Mouse (Mus musculus): ENCODE data around the gene Maml2. TPM values are rescaled to one million over a fixed set of nuclear protein-coding genes. Genes with fewer than 3 reads are reported as not detected.

Gene Maml2
- total RNA-seq, 1 experiment: 1.9 TPM

DNA sequence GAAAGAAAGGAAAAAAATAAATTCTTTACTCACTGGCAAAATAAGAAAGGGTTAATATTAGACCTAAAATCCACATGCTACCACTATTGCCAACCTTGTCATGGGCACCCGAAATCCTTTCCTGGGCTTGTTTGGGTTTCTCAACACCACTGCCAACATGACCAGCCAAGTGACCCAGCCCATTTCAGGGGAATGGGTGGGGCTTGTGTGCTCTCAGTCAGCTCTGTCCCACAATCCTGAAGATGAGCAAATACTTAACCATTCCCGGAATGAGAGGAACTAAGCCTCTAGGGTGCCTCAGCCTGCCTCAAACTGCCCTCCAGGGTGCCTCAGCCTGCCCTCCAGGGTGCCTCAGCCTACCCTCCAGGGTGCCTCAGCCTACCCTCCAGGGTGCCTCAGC, 371.0 kb downstream of the Maml2 start:
- Histone ChIP-seq H3K4me3 (ENCODE audit: insufficient read depth in 1 of 2, low read depth in 1 of 2, low read length in 2 of 2, poor library complexity in 1 of 2, severe bottlenecking in 1 of 2) (no peak overlapping the region), H3K36me3 (ENCODE audit: control insufficient read depth, insufficient read depth, low read length, poor library complexity, severe bottlenecking) (no peaks in the 10 kb centered on the region), H3K9ac (ENCODE audit: insufficient read depth, low read depth, low read length, poor library complexity, severe bottlenecking) (no peak overlapping the region), H3K27ac (ENCODE audit: insufficient read depth, low read depth, low read length, poor library complexity, severe bottlenecking) (no peak overlapping the region), H3K9me3 (ENCODE audit: control insufficient read depth, insufficient read depth, low read depth, low read length) (no peaks in the 10 kb centered on the region), H3K4me1 (ENCODE audit: control insufficient read depth in 2 of 2, insufficient read depth in 2 of 2, low read length in 2 of 2, poor library complexity in 1 of 2) (peaks cover 0 to 2% of the 10 kb centered on the region in 2 experiments; a peak in 1 of 4 replicates)
- TF ChIP-seq MAFK (IDR thresholded peaks at IDR 0.05; ENCODE audit: insufficient read depth, low read depth, low read length) (no peak), ZC3H11A (IDR thresholded peaks at IDR 0.05; ENCODE audit: borderline replicate concordance, low read depth, low read length) (no peak), CHD2 (IDR thresholded peaks at IDR 0.05; ENCODE audit: low read depth, low read length) (no peak), HCFC1 (IDR thresholded peaks at IDR 0.05; ENCODE audit: borderline replicate concordance, insufficient read depth, low read length) (no peak), ZNF384 (IDR thresholded peaks at IDR 0.05; ENCODE audit: low read depth, low read length) (no peak)
- no peak for DNase-seq (ENCODE audit: low read depth, low spot score)
- in situ Hi-C loops (cut with MboI; ENCODE audit: low sequenced_read_pairs in 2 of 2, unreplicated experiment in 2 of 2): no loop called here

DNA sequence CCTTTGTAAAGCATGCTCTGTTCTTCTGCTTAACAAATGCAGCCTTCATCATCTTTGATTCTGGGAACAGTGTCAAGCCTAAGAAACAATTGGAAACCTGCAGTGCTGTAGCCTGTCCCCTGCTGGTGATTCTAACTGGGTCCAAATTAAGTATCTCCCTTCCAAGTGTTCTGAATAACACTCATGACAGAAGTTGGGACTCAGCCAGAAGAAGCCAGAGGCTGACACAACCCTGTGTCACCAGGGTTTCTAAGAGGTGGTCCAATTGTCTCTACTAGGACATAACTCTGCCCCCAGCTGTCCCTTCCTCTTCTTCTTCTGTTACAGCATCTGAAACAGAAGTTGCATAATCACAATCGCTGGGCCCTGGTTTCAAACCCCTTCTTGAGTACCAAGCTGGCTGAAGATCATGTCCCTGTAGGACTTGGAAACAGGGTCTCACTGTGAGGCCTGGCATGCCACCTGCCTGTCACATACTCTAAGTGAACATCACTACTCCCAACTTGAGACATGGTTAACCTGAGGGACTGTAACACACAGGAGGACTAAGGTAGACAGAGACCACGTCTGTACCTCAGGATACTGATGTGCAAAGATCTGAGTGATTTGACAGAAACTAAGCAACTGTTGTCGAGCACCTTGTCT, 373.5 kb downstream of the Maml2 start:
- no peak for DNase-seq (ENCODE audit: low read depth, low spot score)
- TF ChIP-seq HCFC1 (IDR thresholded peaks at IDR 0.05; ENCODE audit: borderline replicate concordance, insufficient read depth, low read length) (no peak), ZNF384 (IDR thresholded peaks at IDR 0.05; ENCODE audit: low read depth, low read length) (no peak), CHD2 (IDR thresholded peaks at IDR 0.05; ENCODE audit: low read depth, low read length) (no peak), MAFK (IDR thresholded peaks at IDR 0.05; ENCODE audit: insufficient read depth, low read depth, low read length) (no peak), ZC3H11A (IDR thresholded peaks at IDR 0.05; ENCODE audit: borderline replicate concordance, low read depth, low read length) (no peak)

DNA sequence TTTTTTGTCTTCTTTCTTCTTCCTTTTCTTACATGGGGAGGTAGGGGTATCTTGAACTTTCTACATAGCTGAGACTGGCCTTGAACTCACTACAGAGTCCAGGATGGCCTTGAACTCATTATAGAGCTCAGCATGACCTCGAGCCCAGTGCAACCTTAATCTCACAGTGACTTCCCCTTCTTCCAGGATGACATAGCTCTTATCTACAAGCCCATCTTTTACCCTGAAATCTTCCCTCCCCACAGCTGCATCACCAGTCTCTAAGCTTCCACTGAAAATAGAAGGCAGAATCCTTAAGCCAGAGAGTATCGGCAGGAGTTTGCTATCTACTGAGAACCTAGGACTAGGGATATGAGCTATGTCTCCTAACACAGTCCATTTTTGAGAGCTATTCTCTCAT, 375.5 kb downstream of the Maml2 start:
- Histone ChIP-seq H3K4me1 (ENCODE audit: control insufficient read depth in 2 of 2, insufficient read depth in 2 of 2, low read length in 2 of 2, poor library complexity in 1 of 2) (peaks cover 0 to 2% of the 10 kb centered on the region in 2 experiments; a peak in 1 of 4 replicates), H3K27ac (ENCODE audit: insufficient read depth, low read depth, low read length, poor library complexity, severe bottlenecking) (no peak overlapping the region), H3K4me3 (ENCODE audit: insufficient read depth in 1 of 2, low read depth in 1 of 2, low read length in 2 of 2, poor library complexity in 1 of 2, severe bottlenecking in 1 of 2) (no peak overlapping the region), H3K36me3 (ENCODE audit: control insufficient read depth, insufficient read depth, low read length, poor library complexity, severe bottlenecking) (no peaks in the 10 kb centered on the region), H3K9me3 (ENCODE audit: control insufficient read depth, insufficient read depth, low read depth, low read length) (no peaks in the 10 kb centered on the region), H3K9ac (ENCODE audit: insufficient read depth, low read depth, low read length, poor library complexity, severe bottlenecking) (no peak overlapping the region)
- in situ Hi-C loops (cut with MboI; ENCODE audit: low sequenced_read_pairs in 2 of 2, unreplicated experiment in 2 of 2): no loop called here
- TF ChIP-seq CHD2 (IDR thresholded peaks at IDR 0.05; ENCODE audit: low read depth, low read length): no peak
- TF ChIP-seq ZC3H11A (IDR thresholded peaks at IDR 0.05; ENCODE audit: borderline replicate concordance, low read depth, low read length): no peak
- TF ChIP-seq HCFC1 (IDR thresholded peaks at IDR 0.05; ENCODE audit: borderline replicate concordance, insufficient read depth, low read length): no peak
- no peak for TF ChIP-seq MAFK (IDR thresholded peaks at IDR 0.05; ENCODE audit: insufficient read depth, low read depth, low read length)
- no peak for TF ChIP-seq ZNF384 (IDR thresholded peaks at IDR 0.05; ENCODE audit: low read depth, low read length)
- no peak for DNase-seq (ENCODE audit: low read depth, low spot score)

More for the DNA sequence above, 373.5 kb downstream of the Maml2 start:
- Histone ChIP-seq H3K36me3 (ENCODE audit: control insufficient read depth, insufficient read depth, low read length, poor library complexity, severe bottlenecking) (no peaks in the 10 kb centered on the region), H3K4me3 (ENCODE audit: insufficient read depth in 1 of 2, low read depth in 1 of 2, low read length in 2 of 2, poor library complexity in 1 of 2, severe bottlenecking in 1 of 2) (no peak overlapping the region), H3K27ac (ENCODE audit: insufficient read depth, low read depth, low read length, poor library complexity, severe bottlenecking) (no peak overlapping the region), H3K9me3 (ENCODE audit: control insufficient read depth, insufficient read depth, low read depth, low read length) (no peaks in the 10 kb centered on the region), H3K4me1 (ENCODE audit: control insufficient read depth in 2 of 2, insufficient read depth in 2 of 2, low read length in 2 of 2, poor library complexity in 1 of 2) (peaks cover 0 to 2% of the 10 kb centered on the region in 2 experiments; a peak in 1 of 4 replicates), H3K9ac (ENCODE audit: insufficient read depth, low read depth, low read length, poor library complexity, severe bottlenecking) (no peak overlapping the region)
- in situ Hi-C loops (cut with MboI; ENCODE audit: low sequenced_read_pairs in 2 of 2, unreplicated experiment in 2 of 2): no loop called here

DNA sequence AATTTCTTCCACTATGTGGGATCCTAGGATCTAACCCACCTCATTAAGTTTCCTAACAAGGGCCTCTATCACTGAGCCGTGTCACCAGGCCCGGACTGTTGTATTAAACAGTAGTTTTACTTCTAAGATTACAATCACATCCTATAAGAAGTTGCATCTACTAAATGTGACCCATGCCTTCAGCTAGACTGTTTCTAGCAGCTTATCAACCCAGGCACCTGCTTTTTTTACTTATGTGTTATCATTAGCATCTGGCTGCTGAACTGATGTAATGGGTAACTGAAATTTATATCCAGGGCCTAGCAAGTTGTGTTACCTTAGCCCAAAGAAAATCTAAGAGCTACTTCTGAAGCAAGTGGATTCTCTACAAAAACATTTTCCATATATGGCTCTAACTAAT, 380.3 kb downstream of the Maml2 start:
- in situ Hi-C loops (cut with MboI; ENCODE audit: low sequenced_read_pairs in 2 of 2, unreplicated experiment in 2 of 2): no loop called here
- DNase-seq (ENCODE audit: low read depth, low spot score): no peak
- no peaks in the 10 kb centered on the region for H3K36me3 ChIP-seq (ENCODE audit: control insufficient read depth, insufficient read depth, low read length, poor library complexity, severe bottlenecking)
- no peak overlapping the region for H3K27ac ChIP-seq (ENCODE audit: insufficient read depth, low read depth, low read length, poor library complexity, severe bottlenecking)
- H3K4me3 ChIP-seq (ENCODE audit: insufficient read depth in 1 of 2, low read depth in 1 of 2, low read length in 2 of 2, poor library complexity in 1 of 2, severe bottlenecking in 1 of 2): no peak overlapping the region
- H3K9me3 ChIP-seq (ENCODE audit: control insufficient read depth, insufficient read depth, low read depth, low read length): no peaks in the 10 kb centered on the region
- H3K9ac ChIP-seq (ENCODE audit: insufficient read depth, low read depth, low read length, poor library complexity, severe bottlenecking): no peak overlapping the region
- TF ChIP-seq ZNF384 (IDR thresholded peaks at IDR 0.05; ENCODE audit: low read depth, low read length) (no peak), CHD2 (IDR thresholded peaks at IDR 0.05; ENCODE audit: low read depth, low read length) (no peak)
- no peaks in the 10 kb centered on the region for H3K4me1 ChIP-seq (ENCODE audit: control insufficient read depth in 2 of 2, insufficient read depth in 2 of 2, low read length in 2 of 2, poor library complexity in 1 of 2)

DNA sequence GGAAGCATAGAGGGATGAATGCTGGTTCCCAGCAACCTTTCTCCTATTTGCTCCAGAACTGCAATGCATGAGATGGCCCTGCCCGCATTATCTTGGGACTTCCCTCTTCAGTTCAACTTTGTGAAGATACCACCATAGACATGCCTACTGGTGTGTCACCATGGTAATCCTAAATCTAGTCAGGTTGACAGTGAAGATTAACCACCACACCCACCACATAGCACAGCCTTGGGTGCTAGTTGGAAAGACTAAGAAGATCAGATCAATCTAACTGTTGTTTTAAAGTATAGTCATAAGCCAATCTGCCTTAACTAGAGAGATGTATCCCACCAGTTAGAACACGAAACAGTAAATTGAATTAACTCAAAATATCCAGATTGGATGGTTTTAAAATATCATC, 381.9 kb downstream of the Maml2 start:
- Histone ChIP-seq H3K27ac (ENCODE audit: insufficient read depth, low read depth, low read length, poor library complexity, severe bottlenecking) (no peak overlapping the region), H3K36me3 (ENCODE audit: control insufficient read depth, insufficient read depth, low read length, poor library complexity, severe bottlenecking) (no peaks in the 10 kb centered on the region), H3K9ac (ENCODE audit: insufficient read depth, low read depth, low read length, poor library complexity, severe bottlenecking) (no peak overlapping the region), H3K4me1 (ENCODE audit: control insufficient read depth in 2 of 2, insufficient read depth in 2 of 2, low read length in 2 of 2, poor library complexity in 1 of 2) (no peaks in the 10 kb centered on the region), H3K9me3 (ENCODE audit: control insufficient read depth, insufficient read depth, low read depth, low read length) (no peaks in the 10 kb centered on the region), H3K4me3 (ENCODE audit: insufficient read depth in 1 of 2, low read depth in 1 of 2, low read length in 2 of 2, poor library complexity in 1 of 2, severe bottlenecking in 1 of 2) (no peak overlapping the region)
- TF ChIP-seq MAFK (IDR thresholded peaks at IDR 0.05; ENCODE audit: insufficient read depth, low read depth, low read length) (no peak), HCFC1 (IDR thresholded peaks at IDR 0.05; ENCODE audit: borderline replicate concordance, insufficient read depth, low read length) (no peak), CHD2 (IDR thresholded peaks at IDR 0.05; ENCODE audit: low read depth, low read length) (no peak), ZNF384 (IDR thresholded peaks at IDR 0.05; ENCODE audit: low read depth, low read length) (no peak), ZC3H11A (IDR thresholded peaks at IDR 0.05; ENCODE audit: borderline replicate concordance, low read depth, low read length) (no peak)
- DNase-seq (ENCODE audit: low read depth, low spot score): no peak
- in situ Hi-C loops (cut with MboI; ENCODE audit: low sequenced_read_pairs in 2 of 2, unreplicated experiment in 2 of 2): no loop called here
